Mouse (Mus musculus) heart, postnatal 0 days (tissue): ENCODE results near the gene Pde4a. TPM values are rescaled to one million over a fixed set of nuclear protein-coding genes. Genes with fewer than 3 reads are reported as not detected.

Source experiments
- ATAC-seq: fragments of 200-750 bp; cut with Nextera tagmentation; 2 replicates; pipeline ENCODE4 v1.8.0; 2017; ENCODE audit warnings: low read depth, moderate number of reproducible peaks, moderate library complexity; ENCODE audit not compliant: insufficient read depth
- DNase-seq: peaks from one replicate; pipeline ENCODE4 v3.0.0-alpha.2; 2016; ENCODE audit warnings: low spot score
- H3K27ac ChIP-seq: fragments of 300-500 bp; sonication (generic); 2 replicates; pipeline ENCODE4 v1.5.1; 2014; ENCODE audit warnings: low read depth, mild to moderate bottlenecking
- H3K27me3 ChIP-seq: fragments of 300-500 bp; sonication (generic); 2 replicates; pipeline ENCODE4 v1.6.1; 2014; ENCODE audit warnings: low read length, mixed read lengths; ENCODE audit not compliant: control insufficient read depth, insufficient read depth
- H3K36me3 ChIP-seq: fragments of 300-500 bp; sonication (generic); replicated peaks from 2 replicates; pipeline ENCODE4 v1.6.1; 2014; ENCODE audit warnings: low read length, mixed read lengths; ENCODE audit not compliant: control insufficient read depth, insufficient read depth
- H3K4me1 ChIP-seq: fragments of 300-500 bp; sonication (generic); 2 replicates; pipeline ENCODE4 v1.6.1; 2014; ENCODE audit warnings: antibody characterized with exemption; ENCODE audit not compliant: control insufficient read depth, insufficient read depth
- H3K4me2 ChIP-seq: fragments of 300-500 bp; sonication (generic); 2 replicates; pipeline ENCODE4 v1.6.1; 2014; ENCODE audit warnings: low read depth, mild to moderate bottlenecking, low read length, moderate library complexity
- H3K4me3 ChIP-seq: fragments of 300-500 bp; sonication (generic); 2 replicates; pipeline ENCODE4 v1.5.1; 2014; ENCODE audit warnings: low read depth, low read length
- H3K9ac ChIP-seq: fragments of 300-500 bp; sonication (generic); replicated peaks from 2 replicates; pipeline ENCODE4 v1.6.1; 2014; ENCODE audit warnings: low read depth, low read length, mixed read lengths
- H3K9me3 ChIP-seq: fragments of 300-500 bp; sonication (generic); replicated peaks from 2 replicates; pipeline ENCODE4 v1.6.1; 2016; ENCODE audit warnings: low read length; ENCODE audit not compliant: control insufficient read depth
- CTCF ChIP-seq: IDR thresholded peaks from 2 replicates; pipeline ENCODE4 v1.5.1; 2016; ENCODE audit warnings: antibody characterized with exemption, control low read depth, low read depth
- EP300 ChIP-seq: IDR thresholded peaks from 2 replicates; pipeline ENCODE4 v1.6.1; 2016; ENCODE audit warnings: antibody characterized with exemption, low read depth
- WGBS: fragments of 180-500 bp; shearing (Covaris S2); extraction: QIAGEN DNeasy Blood & Tissue Kit; methylation state at CpG from one replicate; pipeline ENCODE4 v1.1.7; 2014; 5-methylcytosine and 5-hydroxymethylcytosine counted together
- polyA plus RNA-seq: library from polyadenylated mRNA; unstranded; fragments of >200 nt; fragmentation: Nextera tagmentation; extraction: Ambion mirVana; gene quantifications from 2 replicates; pipeline ENCODE4 v1.2.1, GENCODE M21; 2015
- total RNA-seq: library from RNA; depleted of rRNA; stranded (reverse); fragments of >200 nt; gene quantifications from 2 replicates; pipeline ENCODE4 v1.2.3, GENCODE M21; 2014; ENCODE audit warnings: low replicate concordance

Gene Pde4a
- total and polyA plus RNA-seq, 2 experiments from 2014 or later: 14.6 to 17.5 TPM

- H3K36me3 ChIP-seq: no peaks in the 10 kb centered on the region
- H3K9ac ChIP-seq: peak overlapping the region; percentile 32
- under 1% methylated on average over 72 of the region's 72 CpGs for WGBS
- no peak for DNase-seq
- H3K27me3 ChIP-seq: peaks cover 67% of the 10 kb centered on the region
- peak overlapping the region; percentile 49 for H3K4me3 ChIP-seq
- 0 out of 2 replicates have a peak, but pooled peaks have one; percentile 7 for ATAC-seq
- no peak overlapping the region for H3K27ac ChIP-seq
- H3K9me3 ChIP-seq: no peaks in the 10 kb centered on the region
- H3K4me1 ChIP-seq: peaks cover 13% of the 10 kb centered on the region
- TF ChIP-seq EP300 (no peak), CTCF (0 out of 2 replicates have a peak, but pooled peaks have one; percentile 7)
- peak overlapping the region; percentile 73 for H3K4me2 ChIP-seq
Observed at GRCm38 (mm10) chr9:21244428-21245112, 79.1 kb downstream of the Pde4a start.

- H3K4me1 ChIP-seq: peaks cover 13% of the 10 kb centered on the region
- DNase-seq: no peak
- peak overlapping the region; percentile 32 for H3K9ac ChIP-seq
- peak overlapping the region; percentile 49 for H3K4me3 ChIP-seq
- H3K27me3 ChIP-seq: peaks cover 72% of the 10 kb centered on the region
- ATAC-seq: no peak
- H3K4me2 ChIP-seq: peak overlapping the region; percentile 73
- TF ChIP-seq CTCF (no peak), EP300 (no peak)
- H3K36me3 ChIP-seq: no peaks in the 10 kb centered on the region
- H3K27ac ChIP-seq: no peak overlapping the region
- WGBS: 3% methylated on average over 16 of the region's 16 CpGs
- H3K9me3 ChIP-seq: no peaks in the 10 kb centered on the region
Observed at GRCm38 (mm10) chr9:21245113-21245487, 79.6 kb downstream of the Pde4a start.

GRCm38 (mm10) chr9:21246342-21246741 lies 80.8 kb downstream of the Pde4a start:
- Histone ChIP-seq H3K27me3 (peaks cover 85% of the 10 kb centered on the region), H3K4me3 (no peak overlapping the region), H3K4me2 (no peak overlapping the region), H3K9ac (no peak overlapping the region), H3K9me3 (no peaks in the 10 kb centered on the region), H3K27ac (no peak overlapping the region), H3K4me1 (peaks cover 13% of the 10 kb centered on the region), H3K36me3 (no peaks in the 10 kb centered on the region)
- TF ChIP-seq CTCF (no peak), EP300 (no peak)
- DNase-seq (no peak), ATAC-seq (no peak)
- WGBS: 81% methylated on average over 1 of the region's 1 CpGs

- peak within 1 kb of the TSS; percentile 17 for H3K4me3 ChIP-seq
- peak within 1 kb of the TSS; percentile 51 for H3K4me2 ChIP-seq
- H3K27me3 ChIP-seq: peaks cover 80% of the 10 kb centered on the region
- TF ChIP-seq CTCF (no peak), EP300 (no peak)
- H3K9ac ChIP-seq: no peak within 1 kb of the TSS
- H3K36me3 ChIP-seq: no peaks in the 10 kb centered on the region
- H3K9me3 ChIP-seq: no peaks in the 10 kb centered on the region
- no peak within 1 kb of the TSS for H3K27ac ChIP-seq
- no peak for ATAC-seq
- peaks cover 13% of the 10 kb centered on the region for H3K4me1 ChIP-seq
- DNase-seq: no peak
- WGBS: 3% methylated on average over 30 of the region's 30 CpGs
Observed at GRCm38 (mm10) chr9:21248326-21248725, 82.8 kb downstream of the Pde4a start, which contains the start of gene S1pr5. Gene S1pr5 (minus strand): TSS chr9:21248443.

- Histone ChIP-seq H3K27ac (no peak overlapping the region), H3K4me2 (no peak overlapping the region), H3K4me1 (0 out of 2 replicates have a peak, but pooled peaks cover 2% of the 10 kb centered on the region), H3K4me3 (no peak overlapping the region), H3K9me3 (no peaks in the 10 kb centered on the region), H3K36me3 (no peaks in the 10 kb centered on the region), H3K9ac (no peak overlapping the region), H3K27me3 (peaks cover 64% of the 10 kb centered on the region)
- 32% methylated on average over 17 of the region's 17 CpGs for WGBS
- TF ChIP-seq EP300 (no peak), CTCF (no peak)
- no peak for DNase-seq
- ATAC-seq: no peak; the same call in 1 of the 2 replicates
Observed at GRCm38 (mm10) chr9:21249629-21250508, 84.4 kb downstream of the Pde4a start.
